Mouse (Mus musculus) midbrain, embryonic 13.5 days (tissue): ENCODE measurements at regions not wholly inside any gene's neighbourhood (a gene's known extent, or its start where the extent isn't known, plus 50 kb on each side); places are given as distances from the start of the nearest gene placed in this dataset.

Experiments
- ATAC-seq: fragments of 200-750 bp; cut with Nextera tagmentation; 2 replicates; pipeline ENCODE4 v1.8.0; 2017; ENCODE audit warnings: mild to moderate bottlenecking, moderate TSS enrichment, moderate library complexity
- H3K27ac ChIP-seq: fragments of 300-500 bp; sonication (generic); 2 replicates; pipeline ENCODE4 v1.5.1; 2015; ENCODE audit warnings: inconsistent platforms, mild to moderate bottlenecking, moderate library complexity
- H3K27me3 ChIP-seq: fragments of 300-500 bp; sonication (generic); 2 replicates; pipeline ENCODE4 v1.6.1; 2015; ENCODE audit warnings: mild to moderate bottlenecking, inconsistent platforms
- H3K36me3 ChIP-seq: fragments of 300-500 bp; sonication (generic); 2 replicates; pipeline ENCODE4 v1.6.1; 2015; ENCODE audit warnings: mild to moderate bottlenecking, inconsistent platforms
- H3K4me1 ChIP-seq: fragments of 300-500 bp; sonication (generic); replicated peaks from 2 replicates; pipeline ENCODE4 v1.6.1; 2015; ENCODE audit warnings: inconsistent platforms
- H3K4me2 ChIP-seq: fragments of 300-500 bp; sonication (generic); replicated peaks from 2 replicates; pipeline ENCODE4 v1.6.1; 2015; ENCODE audit warnings: moderate library complexity, mild to moderate bottlenecking, inconsistent platforms
- H3K4me3 ChIP-seq: fragments of 300-500 bp; sonication (generic); replicated peaks from 2 replicates; pipeline ENCODE4 v1.5.1; 2015; ENCODE audit warnings: mild to moderate bottlenecking, inconsistent platforms
- H3K9ac ChIP-seq: fragments of 300-500 bp; sonication (generic); replicated peaks from 2 replicates; pipeline ENCODE4 v1.6.1; 2015; ENCODE audit warnings: mild to moderate bottlenecking, inconsistent platforms
- H3K9me3 ChIP-seq: fragments of 300-500 bp; sonication (generic); 2 replicates; pipeline ENCODE4 v1.6.1; 2016; ENCODE audit warnings: mild to moderate bottlenecking, inconsistent platforms
- WGBS: fragments of 180-500 bp; shearing (Covaris S2); methylation state at CpG from one replicate; pipeline ENCODE4 v1.1.7; 2015; 5-methylcytosine and 5-hydroxymethylcytosine counted together

DNA sequence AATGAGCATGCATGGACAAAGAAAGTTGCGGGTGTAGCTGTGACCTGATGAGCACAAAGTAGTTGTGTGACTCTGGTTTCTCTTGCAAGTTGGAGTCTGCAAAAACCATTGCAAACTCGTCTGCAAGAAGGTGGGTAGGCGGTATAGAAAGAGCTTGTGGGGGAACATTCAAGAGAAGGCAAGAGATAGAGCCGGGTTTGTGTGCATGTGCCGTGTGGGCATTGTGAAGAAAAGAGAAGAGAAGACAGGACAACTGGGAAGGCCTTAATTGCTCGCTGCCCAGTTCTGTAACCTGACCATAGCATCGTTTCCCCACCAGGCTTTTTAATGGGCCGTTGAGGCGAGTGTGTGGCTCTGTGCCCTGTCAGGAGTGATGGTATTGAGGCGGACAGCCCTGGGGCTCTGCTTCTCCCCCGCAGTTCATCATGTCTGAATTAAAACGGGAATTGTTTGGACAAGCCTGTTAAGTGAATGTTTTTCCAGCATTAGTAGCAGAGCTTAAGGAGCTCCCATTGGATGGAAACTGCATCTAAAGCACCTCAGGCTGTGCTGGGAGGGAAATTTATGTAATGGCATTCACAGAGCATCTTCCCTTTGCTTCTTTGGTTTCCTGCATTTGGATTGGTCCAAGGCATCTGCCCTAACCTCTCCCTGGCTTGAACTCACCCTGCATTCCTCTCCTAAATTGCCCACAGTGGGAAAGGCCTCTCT is 163.1 kb downstream of the Brinp2 start:
- 51% methylated on average over 12 of the region's 12 CpGs for WGBS
- Histone ChIP-seq H3K27me3 (0 out of 2 replicates have a peak, but pooled peaks cover 2% of the 10 kb centered on the region), H3K9ac (no peak overlapping the region), H3K27ac (no peak overlapping the region), H3K4me2 (no peak overlapping the region), H3K9me3 (no peaks in the 10 kb centered on the region), H3K36me3 (no peaks in the 10 kb centered on the region), H3K4me1 (peaks cover 7% of the 10 kb centered on the region), H3K4me3 (no peak overlapping the region)
- peak; percentile 78 for ATAC-seq

DNA sequence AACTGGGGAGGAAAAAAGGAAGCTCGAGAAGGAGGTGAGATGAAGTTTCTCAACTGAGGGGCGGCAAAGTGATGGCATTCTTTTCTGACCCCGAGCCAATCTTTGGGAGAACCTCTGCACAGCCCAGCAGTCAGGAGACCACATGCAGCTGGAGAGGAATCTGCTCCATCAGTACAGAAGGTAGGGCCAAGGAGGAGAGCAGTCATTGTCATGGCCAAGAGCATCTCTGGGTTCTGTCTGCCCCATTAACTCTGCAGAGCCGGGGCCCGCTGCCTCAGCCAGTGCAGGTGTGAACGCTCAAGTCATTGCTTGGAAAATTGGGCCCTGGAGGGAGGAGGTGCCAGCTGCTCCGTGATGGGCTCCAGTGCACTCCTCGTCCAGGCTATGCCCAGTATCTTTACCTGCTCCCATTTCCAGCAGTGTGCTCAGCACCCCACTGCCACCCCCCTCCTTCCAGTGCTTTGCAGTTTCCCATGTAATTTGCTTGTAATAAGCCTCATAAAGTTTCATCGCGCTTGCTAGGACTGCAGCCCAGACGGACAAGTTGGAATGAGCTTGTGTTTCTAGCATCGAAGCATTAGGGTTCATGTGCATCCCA is 162.1 kb downstream of the Brinp2 start:
- Histone ChIP-seq H3K27ac (no peak overlapping the region), H3K4me3 (no peak overlapping the region), H3K4me2 (no peak overlapping the region), H3K9me3 (no peaks in the 10 kb centered on the region), H3K4me1 (peaks cover 7% of the 10 kb centered on the region), H3K9ac (no peak overlapping the region), H3K36me3 (no peaks in the 10 kb centered on the region), H3K27me3 (0 out of 2 replicates have a peak, but pooled peaks cover 2% of the 10 kb centered on the region)
- WGBS: 82% methylated on average over 12 of the region's 12 CpGs
- ATAC-seq: no peak
